In genomic region chr5:43516491-43516890, GRCm38 (mm10) we compare ENCODE assay signal across 14 mouse cellular contexts. TPM values are rescaled to one million over a fixed set of nuclear protein-coding genes. Genes with fewer than 3 reads are reported as not detected.
DNase-seq lines count a peak whose midpoint lies in the region; ATAC-seq and TF ChIP-seq lines count a peak whose summit lies in the region.
"Had no signal": no experiment of that assay in that cellular context is flagged by ENCODE, and none has a peak within 500 bp of the region (broad histone marks: within the 10 kb centered on the region; RNA-seq: fewer than 3 reads in every experiment).

No protein-coding gene starts in this region.

- 27% methylated on average over 7 of the region's 7 CpGs for WGBS in lung, embryonic 14.5 days
- 51% methylated on average over 7 of the region's 7 CpGs for WGBS in limb, embryonic 13.5 days
- 44% methylated on average over 7 of the region's 7 CpGs for WGBS in stomach, embryonic 14.5 days

- peak overlapping the region; percentile 68 for H3K9ac ChIP-seq in lung, embryonic 14.5 days
- H3K9ac ChIP-seq in limb, embryonic 13.5 days = no peak overlapping the region
- H3K9ac ChIP-seq in stomach, embryonic 14.5 days (replicated peaks; ENCODE audit: low read depth, low read length) = peak overlapping the region; percentile 32; the same call in 1 of the 2 replicates

- peak overlapping the region; percentile 35 for H3K4me3 ChIP-seq in lung, embryonic 14.5 days (ENCODE audit: low read depth, low read length)
- H3K4me3 ChIP-seq in limb, embryonic 13.5 days = peak overlapping the region; percentile 30
- peak overlapping the region; percentile 23 for H3K4me3 ChIP-seq in stomach, embryonic 14.5 days (ENCODE audit: low read depth, low read length)
- H3K4me3 ChIP-seq: midbrain, embryonic 10.5 days had no signal

- H3K36me3 ChIP-seq in lung, embryonic 14.5 days (ENCODE audit: insufficient read depth) = no peaks in the 10 kb centered on the region
- H3K36me3 ChIP-seq in limb, embryonic 13.5 days = no peaks in the 10 kb centered on the region
- H3K36me3 ChIP-seq in stomach, embryonic 14.5 days (ENCODE audit: control insufficient read depth, insufficient read depth, low read length) = no peaks in the 10 kb centered on the region
- H3K36me3 ChIP-seq: midbrain, embryonic 10.5 days had no signal

- no peak for ATAC-seq in lung, embryonic 14.5 days (ENCODE audit: insufficient read depth)
- no peak for ATAC-seq in limb, embryonic 13.5 days (ENCODE audit: low FRiP score, low read depth)
- ATAC-seq in stomach, embryonic 14.5 days (ENCODE audit: insufficient number of reproducible peaks, insufficient read depth, low FRiP score, low read depth) = no peak

- no peaks in the 10 kb centered on the region for H3K27me3 ChIP-seq in lung, embryonic 14.5 days (ENCODE audit: insufficient read depth, low read length)
- H3K27me3 ChIP-seq in limb, embryonic 13.5 days = no peaks in the 10 kb centered on the region
- no peaks in the 10 kb centered on the region for H3K27me3 ChIP-seq in stomach, embryonic 14.5 days (ENCODE audit: control insufficient read depth, insufficient read depth, low read length)

- no peaks in the 10 kb centered on the region for H3K9me3 ChIP-seq in lung, embryonic 14.5 days (ENCODE audit: low read depth, low read length)
- H3K9me3 ChIP-seq in limb, embryonic 13.5 days = no peaks in the 10 kb centered on the region
- H3K9me3 ChIP-seq in stomach, embryonic 14.5 days (ENCODE audit: control insufficient read depth, low read depth, low read length) = no peaks in the 10 kb centered on the region
- H3K9me3 ChIP-seq: midbrain, embryonic 10.5 days had no signal

- no peak for TF ChIP-seq CTCF in lung, embryonic 14.5 days (IDR thresholded peaks at IDR 0.05; ENCODE audit: low read depth)

- H3K4me1 ChIP-seq in lung, embryonic 14.5 days (ENCODE audit: insufficient read depth) = peaks cover 19% of the 10 kb centered on the region; the same call in 1 of the 2 replicates
- H3K4me1 ChIP-seq in limb, embryonic 13.5 days = peaks cover 43% of the 10 kb centered on the region
- no peaks in the 10 kb centered on the region; the same call in 1 of the 2 replicates for H3K4me1 ChIP-seq in stomach, embryonic 14.5 days (ENCODE audit: control insufficient read depth, insufficient read depth, low read length)
- H3K4me1 ChIP-seq: midbrain, embryonic 10.5 days had no signal

- peak overlapping the region; percentile 67 for H3K4me2 ChIP-seq in lung, embryonic 14.5 days
- H3K4me2 ChIP-seq in limb, embryonic 13.5 days (replicated peaks) = peak overlapping the region; percentile 55
- peak overlapping the region; percentile 35 for H3K4me2 ChIP-seq in stomach, embryonic 14.5 days (replicated peaks; ENCODE audit: low read depth, low read length)

- DNase-seq in adrenal gland, postnatal 14 days = peak; percentile 7
- DNase-seq in adrenal gland, postnatal 10 days = no peak
- peak; percentile 45 for DNase-seq in lung, embryonic 14.5 days
- DNase-seq in lung, postnatal 4 days = no peak
- no peak for DNase-seq in retina, embryonic 14.5 days (ENCODE audit: low spot score)
- no peak for DNase-seq in T-cell, adult 2 months (ENCODE audit: low spot score)
- DNase-seq: adrenal gland, adult 2 months; cerebellum, adult 9-10 months; gastrocnemius, postnatal 36 days; kidney, postnatal 14 days had no signal

- peak overlapping the region; percentile 94 for H3K27ac ChIP-seq in lung, embryonic 14.5 days (ENCODE audit: low read depth)
- H3K27ac ChIP-seq in limb, embryonic 13.5 days = no peak overlapping the region
- no peak overlapping the region; the same call in 1 of the 2 replicates for H3K27ac ChIP-seq in stomach, embryonic 14.5 days (ENCODE audit: low read length)
- H3K27ac ChIP-seq: midbrain, embryonic 10.5 days had no signal

RNA-seq across cellular contexts. Expression of gene C1qtnf7, which starts 1.2 kb away (rescaled TPM):
- 5.9 and 7.2 TPM in 2 replicates for total RNA-seq in adrenal gland, postnatal 14 days (2021)
- 10 to 100 TPM in 1 of 2 experiments, 1 to 10 TPM in 1; 8.0 to 10.6 TPM for total RNA-seq in adrenal gland, postnatal 10 days (2021)
- polyA plus RNA-seq in lung, embryonic 14.5 days (2014; fragmentation: Nextera tagmentation; extraction: Ambion mirVana) = 53.8 and 54.2 TPM in 2 replicates
- 10.0 and 10.6 TPM in 2 replicates for polyA plus RNA-seq in limb, embryonic 13.5 days (2015; fragmentation: Nextera tagmentation; extraction: Ambion mirVana)
- 17.3 and 20.0 TPM in 2 replicates for polyA plus RNA-seq in stomach, embryonic 14.5 days (2014; fragmentation: Nextera tagmentation; extraction: Ambion mirVana)
- total RNA-seq: neutrophil, adult 5-6 weeks had no signal

Comparison
In these comparisons a context has a peak if more than half of its experiments do, and no peak if none do; other contexts are left out.
1. DNase-seq: peak in adrenal gland, postnatal 14 days (single experiment) and lung, embryonic 14.5 days (single experiment); none in adrenal gland, postnatal 10 days (single experiment), lung, postnatal 4 days (0 of 2), retina, embryonic 14.5 days (single experiment) and T-cell, adult 2 months (single experiment).
2. Peak in every context shown above with its lines, with median percentiles within 50 percentile points of each other: H3K4me2 ChIP-seq and H3K4me3 ChIP-seq.